Mouse (Mus musculus) retina, postnatal 7 days (tissue): Measurements from ENCODE around the gene Bag1.

Source experiments
- DNase-seq: peaks from one replicate; pipeline ENCODE4 v3.0.0-alpha.2; 2012; ENCODE audit warnings: low read depth, low spot score

The Bag1 gene

GRCm38 (mm10) chr4:40889252-40889651, 58.8 kb downstream of the Bag1 start:
- no peak for DNase-seq

- DNase-seq: no peak
These were observed 59.3 kb downstream of the Bag1 start for GRCm38 (mm10) chr4:40888839-40889238.
